Mouse (Mus musculus) heart, embryonic 16.5 days (tissue): ENCODE data around the gene Smurf1. TPM values are rescaled to one million over a fixed set of nuclear protein-coding genes. Genes with fewer than 3 reads are reported as not detected.
A peak's percentile ranks its signal among the peaks of the same experiment; 100 is the strongest.

Experiments used
- ATAC-seq: fragments of 200-750 bp; cut with Nextera tagmentation; replicated peaks from 2 replicates; pipeline ENCODE4 v1.8.0; 2017; ENCODE audit warnings: moderate number of reproducible peaks; ENCODE audit not compliant: insufficient read depth, low FRiP score; ENCODE audit errors: extremely low read depth
- H3K27ac ChIP-seq: fragments of 300-500 bp; sonication (generic); 2 replicates; pipeline ENCODE4 v1.5.1; 2014; ENCODE audit warnings: mild to moderate bottlenecking, low read length, control low read depth, moderate library complexity
- H3K27me3 ChIP-seq: fragments of 300-500 bp; sonication (generic); 2 replicates; pipeline ENCODE4 v1.6.1; 2014; ENCODE audit warnings: low read length, mixed read lengths; ENCODE audit not compliant: control insufficient read depth, insufficient read depth
- H3K36me3 ChIP-seq: fragments of 300-500 bp; sonication (generic); 2 replicates; pipeline ENCODE4 v1.6.1; 2014; ENCODE audit not compliant: control insufficient read depth, insufficient read depth
- H3K4me1 ChIP-seq: fragments of 300-500 bp; sonication (generic); 2 replicates; pipeline ENCODE4 v1.6.1; 2014; ENCODE audit warnings: low read length, mixed read lengths; ENCODE audit not compliant: control insufficient read depth, insufficient read depth
- H3K4me2 ChIP-seq: fragments of 300-500 bp; sonication (generic); 2 replicates; pipeline ENCODE4 v1.6.1; 2014; ENCODE audit warnings: low read depth, mild to moderate bottlenecking, control low read depth, low read length
- H3K4me3 ChIP-seq: fragments of 300-500 bp; sonication (generic); 2 replicates; pipeline ENCODE4 v1.5.1; 2014; ENCODE audit warnings: mild to moderate bottlenecking, control low read depth, low read length
- H3K9ac ChIP-seq: fragments of 300-500 bp; sonication (generic); 2 replicates; pipeline ENCODE4 v1.6.1; 2014; ENCODE audit warnings: low read length, control low read depth
- H3K9me3 ChIP-seq: fragments of 300-500 bp; sonication (generic); replicated peaks from 2 replicates; pipeline ENCODE4 v1.6.1; 2016; ENCODE audit warnings: low read length; ENCODE audit not compliant: control insufficient read depth
- WGBS: fragments of 180-500 bp; shearing (Covaris S2); extraction: QIAGEN DNeasy Blood & Tissue Kit; methylation state at CpG from one replicate; pipeline ENCODE4 v1.1.7; 2014; 5-methylcytosine and 5-hydroxymethylcytosine counted together
- polyA plus RNA-seq: library from polyadenylated mRNA; unstranded; fragments of >200 nt; fragmentation: Nextera tagmentation; extraction: Ambion mirVana; gene quantifications from 2 replicates; pipeline ENCODE4 v1.2.1, GENCODE M21; 2015

Gene Smurf1
- polyA plus RNA-seq, 1 experiment from 2014 or later = 9.3 TPM

- no peaks in the 10 kb centered on the region for H3K9me3 ChIP-seq
- peak overlapping the region; percentile 82 for H3K4me3 ChIP-seq
- ATAC-seq = peak; percentile 6; the same call in 1 of the 2 replicates
- peak overlapping the region; percentile 72 for H3K4me2 ChIP-seq
- no peaks in the 10 kb centered on the region for H3K36me3 ChIP-seq
- WGBS = 26% methylated on average over 8 of the region's 8 CpGs
- H3K27ac ChIP-seq = no peak overlapping the region; the same call in 1 of the 2 replicates
- H3K4me1 ChIP-seq = peaks cover 32% of the 10 kb centered on the region
- no peaks in the 10 kb centered on the region for H3K27me3 ChIP-seq
- H3K9ac ChIP-seq = no peak overlapping the region
Measured at GRCm38 (mm10) chr5:144964465-144964864, 1.2 kb downstream of the Smurf1 start.

GRCm38 (mm10) chr5:144963817-144964261 lies 1.8 kb downstream of the Smurf1 start:
- Histone ChIP-seq H3K4me1 (peaks cover 36% of the 10 kb centered on the region), H3K9me3 (no peaks in the 10 kb centered on the region), H3K27ac (peak overlapping the region; percentile 71), H3K27me3 (no peaks in the 10 kb centered on the region), H3K4me2 (peak overlapping the region; percentile 72), H3K36me3 (no peaks in the 10 kb centered on the region), H3K9ac (peak overlapping the region; percentile 19; the same call in 1 of the 2 replicates), H3K4me3 (peak overlapping the region; percentile 24)
- ATAC-seq = no peak; the same call in 1 of the 2 replicates
- WGBS = 8% methylated on average over 13 of the region's 13 CpGs

GRCm38 (mm10) chr5:144963401-144963800 lies 2.2 kb downstream of the Smurf1 start:
- Histone ChIP-seq H3K27me3 (no peaks in the 10 kb centered on the region), H3K4me3 (peak overlapping the region; percentile 24), H3K9ac (peak overlapping the region; percentile 19; the same call in 1 of the 2 replicates), H3K4me1 (peaks cover 39% of the 10 kb centered on the region), H3K4me2 (peak overlapping the region; percentile 72), H3K27ac (peak overlapping the region; percentile 71), H3K9me3 (no peaks in the 10 kb centered on the region), H3K36me3 (no peaks in the 10 kb centered on the region)
- 25% methylated on average over 3 of the region's 3 CpGs for WGBS
- ATAC-seq = no peak

- no peak for ATAC-seq
- Histone ChIP-seq H3K4me1 (peaks cover 26% of the 10 kb centered on the region), H3K9me3 (no peaks in the 10 kb centered on the region), H3K36me3 (no peaks in the 10 kb centered on the region), H3K9ac (no peak overlapping the region), H3K4me2 (no peak overlapping the region), H3K27ac (no peak overlapping the region), H3K27me3 (no peaks in the 10 kb centered on the region), H3K4me3 (no peak overlapping the region)
- WGBS = 79% methylated on average over 9 of the region's 9 CpGs
Measured at GRCm38 (mm10) chr5:144958271-144958670, 7.4 kb downstream of the Smurf1 start.

- 81% methylated on average over 7 of the region's 7 CpGs for WGBS
- Histone ChIP-seq H3K4me1 (peaks cover 11% of the 10 kb centered on the region), H3K9ac (no peak overlapping the region), H3K9me3 (no peaks in the 10 kb centered on the region), H3K36me3 (no peaks in the 10 kb centered on the region), H3K4me3 (no peak overlapping the region), H3K4me2 (no peak overlapping the region), H3K27me3 (no peaks in the 10 kb centered on the region), H3K27ac (no peak overlapping the region)
- ATAC-seq = no peak
Measured at GRCm38 (mm10) chr5:144954432-144954831, 11.2 kb downstream of the Smurf1 start.

- H3K4me1 ChIP-seq = peaks cover 6% of the 10 kb centered on the region
- no peak overlapping the region for H3K4me2 ChIP-seq
- no peak overlapping the region for H3K9ac ChIP-seq
- no peaks in the 10 kb centered on the region for H3K27me3 ChIP-seq
- 71% methylated on average over 2 of the region's 2 CpGs for WGBS
- ATAC-seq = no peak
- H3K27ac ChIP-seq = no peak overlapping the region
- H3K4me3 ChIP-seq = no peak overlapping the region
- no peaks in the 10 kb centered on the region for H3K9me3 ChIP-seq
- no peaks in the 10 kb centered on the region for H3K36me3 ChIP-seq
Measured at GRCm38 (mm10) chr5:144952592-144952991, 13.1 kb downstream of the Smurf1 start.

- no peaks in the 10 kb centered on the region for H3K9me3 ChIP-seq
- H3K9ac ChIP-seq = no peak overlapping the region
- H3K36me3 ChIP-seq = no peaks in the 10 kb centered on the region
- H3K4me1 ChIP-seq = peaks cover 17% of the 10 kb centered on the region
- H3K27me3 ChIP-seq = no peaks in the 10 kb centered on the region
- ATAC-seq = no peak
- WGBS = 85% methylated on average over 5 of the region's 5 CpGs
- H3K4me2 ChIP-seq = no peak overlapping the region
- H3K4me3 ChIP-seq = no peak overlapping the region
- H3K27ac ChIP-seq = no peak overlapping the region
Measured at GRCm38 (mm10) chr5:144950428-144951051, 15.1 kb downstream of the Smurf1 start.

GRCm38 (mm10) chr5:144949856-144950255 lies 15.8 kb downstream of the Smurf1 start:
- no peak overlapping the region for H3K4me3 ChIP-seq
- no peaks in the 10 kb centered on the region for H3K27me3 ChIP-seq
- ATAC-seq = no peak
- H3K36me3 ChIP-seq = no peaks in the 10 kb centered on the region
- no peaks in the 10 kb centered on the region for H3K9me3 ChIP-seq
- peaks cover 20% of the 10 kb centered on the region for H3K4me1 ChIP-seq
- 67% methylated on average over 4 of the region's 4 CpGs for WGBS
- no peak overlapping the region for H3K27ac ChIP-seq
- no peak overlapping the region for H3K9ac ChIP-seq
- no peak overlapping the region for H3K4me2 ChIP-seq

GRCm38 (mm10) chr5:144948422-144948821 lies 17.2 kb downstream of the Smurf1 start:
- H3K9me3 ChIP-seq = no peaks in the 10 kb centered on the region
- no peaks in the 10 kb centered on the region for H3K27me3 ChIP-seq
- H3K4me3 ChIP-seq = no peak overlapping the region
- 59% methylated on average over 11 of the region's 11 CpGs for WGBS
- H3K4me2 ChIP-seq = no peak overlapping the region
- H3K36me3 ChIP-seq = no peaks in the 10 kb centered on the region
- no peak overlapping the region for H3K9ac ChIP-seq
- no peak for ATAC-seq
- H3K27ac ChIP-seq = no peak overlapping the region
- H3K4me1 ChIP-seq = peaks cover 17% of the 10 kb centered on the region
